Mouse (Mus musculus) thymus, adult 2 months (tissue): ENCODE results near the gene Lmna. TPM values are rescaled to one million over a fixed set of nuclear protein-coding genes. Genes with fewer than 3 reads are reported as not detected.

Experiments
- DNase-seq: peaks from one replicate; pipeline ENCODE4 v3.0.0; 2021
- H3K27ac ChIP-seq: fragments of 200-500 bp; 2 replicates; pipeline ENCODE4 v1.5.1; 2012; ENCODE audit warnings: low read length, control low read depth; ENCODE audit not compliant: control insufficient read depth, insufficient read depth
- H3K27me3 ChIP-seq: fragments of 200-500 bp; 2 replicates; pipeline ENCODE4 v1.6.1; 2012; ENCODE audit warnings: mild to moderate bottlenecking, low read length, moderate library complexity, mixed read lengths; ENCODE audit not compliant: control insufficient read depth, insufficient read depth
- H3K36me3 ChIP-seq: fragments of 200-500 bp; 2 replicates; pipeline ENCODE4 v1.6.1; 2012; ENCODE audit warnings: mild to moderate bottlenecking, low read length, moderate library complexity; ENCODE audit not compliant: control insufficient read depth, insufficient read depth
- H3K4me1 ChIP-seq: fragments of 200-500 bp; replicated peaks from 2 replicates; pipeline ENCODE4 v1.6.1; 2012; ENCODE audit warnings: low read length; ENCODE audit not compliant: control insufficient read depth, insufficient read depth
- H3K4me3 ChIP-seq: fragments of 200-500 bp; 2 replicates; pipeline ENCODE4 v1.5.1; 2012; ENCODE audit warnings: mild to moderate bottlenecking, low read length, control low read depth, moderate library complexity; ENCODE audit not compliant: control insufficient read depth, insufficient read depth
- CTCF ChIP-seq: fragments of 200-500 bp; IDR thresholded peaks from 2 replicates; pipeline ENCODE4 v1.5.1; 2012; ENCODE audit warnings: mild to moderate bottlenecking, control low read depth, low read length, moderate library complexity, borderline replicate concordance; ENCODE audit not compliant: control insufficient read depth, poor library complexity, insufficient read depth; ENCODE audit errors: extremely low read depth
- POLR2A ChIP-seq: fragments of 200-500 bp; IDR thresholded peaks from 2 replicates; pipeline ENCODE4 v1.6.1; 2012; ENCODE audit warnings: mild to moderate bottlenecking, low read length, control low read depth, moderate library complexity; ENCODE audit not compliant: control insufficient read depth, poor library complexity, insufficient read depth; ENCODE audit errors: extremely low read depth
- WGBS: fragments of 180-500 bp; shearing (Covaris S2); methylation state at CpG from one replicate; pipeline ENCODE4 v1.1.7; 2018; 5-methylcytosine and 5-hydroxymethylcytosine counted together
- polyA plus RNA-seq: library from polyadenylated mRNA; depleted of rRNA; stranded (reverse); fragments of >200 nt; gene quantifications from 2 replicates; pipeline ENCODE4 v1.2.3, GENCODE M21; 2012

Lmna gene
- polyA plus RNA-seq, 1 experiment = 61.1 TPM

- TF ChIP-seq POLR2A (no peak), CTCF (no peak)
- no peak for DNase-seq
- Histone ChIP-seq H3K4me3 (no peak overlapping the region), H3K27me3 (no peaks in the 10 kb centered on the region; the same call in 1 of the 2 replicates), H3K4me1 (peaks cover 30% of the 10 kb centered on the region), H3K27ac (no peak overlapping the region), H3K36me3 (no peaks in the 10 kb centered on the region)
- WGBS = 54% methylated on average over 8 of the region's 8 CpGs
Measured at GRCm38 (mm10) chr3:88503881-88504746, 5.6 kb downstream of the Lmna start.

GRCm38 (mm10) chr3:88503505-88503863 lies 6.3 kb downstream of the Lmna start:
- no peak overlapping the region for H3K4me3 ChIP-seq

GRCm38 (mm10) chr3:88502641-88503504 lies 6.9 kb downstream of the Lmna start:
- H3K36me3 ChIP-seq = no peaks in the 10 kb centered on the region
- no peaks in the 10 kb centered on the region; the same call in 1 of the 2 replicates for H3K27me3 ChIP-seq
- H3K4me1 ChIP-seq = peaks cover 23% of the 10 kb centered on the region
- H3K27ac ChIP-seq = no peak overlapping the region
- 6% methylated on average over 55 of the region's 55 CpGs for WGBS
- peak overlapping the region; percentile 44 for H3K4me3 ChIP-seq
- TF ChIP-seq POLR2A = 0 out of 2 replicates have a peak, but pooled peaks have one; percentile 15
- no peak for TF ChIP-seq CTCF
- no peak for DNase-seq

More at GRCm38 (mm10) chr3:88503505-88503863, 6.3 kb downstream of the Lmna start:
- no peak for DNase-seq
- peaks cover 27% of the 10 kb centered on the region for H3K4me1 ChIP-seq
- no peaks in the 10 kb centered on the region; the same call in 1 of the 2 replicates for H3K27me3 ChIP-seq
- no peaks in the 10 kb centered on the region for H3K36me3 ChIP-seq
- H3K27ac ChIP-seq = no peak overlapping the region
- WGBS = 50% methylated on average over 4 of the region's 4 CpGs
- TF ChIP-seq CTCF (no peak), POLR2A (no peak)

- TF ChIP-seq CTCF = no peak
- no peak for DNase-seq
Measured at GRCm38 (mm10) chr3:88502031-88502571, 7.7 kb downstream of the Lmna start.

GRCm38 (mm10) chr3:88501366-88502030 lies 8.3 kb downstream of the Lmna start:
- Histone ChIP-seq H3K27ac (no peak overlapping the region), H3K27me3 (no peaks in the 10 kb centered on the region; the same call in 1 of the 2 replicates), H3K4me1 (peaks cover 18% of the 10 kb centered on the region), H3K36me3 (no peaks in the 10 kb centered on the region), H3K4me3 (no peak overlapping the region)
- TF ChIP-seq CTCF (no peak), POLR2A (no peak)
- 83% methylated on average over 6 of the region's 6 CpGs for WGBS
- no peak for DNase-seq

More at GRCm38 (mm10) chr3:88502031-88502571, 7.7 kb downstream of the Lmna start:
- Histone ChIP-seq H3K4me3 (peak overlapping the region; percentile 44), H3K27me3 (no peaks in the 10 kb centered on the region; the same call in 1 of the 2 replicates), H3K27ac (no peak overlapping the region), H3K36me3 (no peaks in the 10 kb centered on the region), H3K4me1 (peaks cover 21% of the 10 kb centered on the region)
- 84% methylated on average over 11 of the region's 11 CpGs for WGBS
